Mouse (Mus musculus) gastrocnemius, postnatal 25 days (tissue): ENCODE results near the gene Fam205a4. TPM values are rescaled to one million over a fixed set of nuclear protein-coding genes. Genes with fewer than 3 reads are reported as not detected.
"Not testable (repeated sequence)": the region's sequence is repeated elsewhere in the genome, so short reads cannot be mapped to it uniquely, and the experiment has no call there.

ENCODE experiments used
- DNase-seq: peaks from one replicate; pipeline ENCODE4 v3.0.0; 2022
- long read RNA-seq, 2 experiments: library from polyadenylated mRNA; stranded (forward); transcript quantifications; one replicate each; pipeline ENCODE4 v2.0.0; 2021
- total RNA-seq, 2 experiments: library from RNA; stranded (reverse); gene quantifications; 1 replicate in 1 of 2; 2 replicates in 1 of 2; pipeline ENCODE4 v1.2.3; 2021

The Fam205a4 gene
- total RNA-seq: not detected
- long read RNA-seq, experiment 1: 0 reads
- long read RNA-seq, experiment 2: 0 reads

GRCm38 (mm10) chr4:41965758-41966157, at the start of gene Fam205a4:
Fam205a4 (plus strand) TSS chr4:41966058.
- DNase-seq: not testable (repeated sequence)

GRCm38 (mm10) chr4:41941272-41941671, 24.6 kb upstream of the Fam205a4 start, which contains the start of gene Gm20878:
Gm20878 (plus strand) TSS chr4:41941572.
- not testable (repeated sequence) for DNase-seq

Other genes with a start within 250 kb of the Fam205a4 start
- gene Dctn3, start 242.9 kb upstream of the Fam205a4 start, total RNA-seq: 10 to 100 TPM; 38.5 to 40.6 TPM
- not detected for gene Arid3c, start 234.9 kb upstream of the Fam205a4 start, total RNA-seq
- gene Galt, start 210.8 kb upstream of the Fam205a4 start, total RNA-seq: 10 to 100 TPM; 33.6 to 36.1 TPM
- 10 to 100 TPM in 1 of 2 experiments, 1 to 10 TPM in 1; 8.4 to 11.9 TPM for gene Sigmar1, start 209.9 kb upstream of the Fam205a4 start, total RNA-seq
- 10 to 100 TPM; 19.6 to 24.2 TPM for gene Ccl27a, start 191.8 kb upstream of the Fam205a4 start, total RNA-seq
- not detected for gene Gm21541, start 62.4 kb upstream of the Fam205a4 start, total RNA-seq
- gene Gm20878, start 24.5 kb upstream of the Fam205a4 start, total RNA-seq: under 1 TPM; 0.82 to 0.99 TPM
- not detected for gene Gm21093, start 68.7 kb downstream of the Fam205a4 start, total RNA-seq
- not detected for gene Gm3893, start 125.1 kb downstream of the Fam205a4 start, total RNA-seq
- gene Gm13304, start 148.8 kb downstream of the Fam205a4 start, total RNA-seq: 10 to 100 TPM in 1 of 2 experiments, 1 to 10 TPM in 1; 8.2 to 14.6 TPM
- gene Gm13306, start 187.4 kb downstream of the Fam205a4 start, total RNA-seq: 1 to 10 TPM in 1 of 2 experiments, not detected in 1; 1.1 TPM
- under 1 TPM in 1 of 2 experiments, not detected in 1; 0.84 TPM for gene Gm13305, start 202.5 kb downstream of the Fam205a4 start, total RNA-seq